Mouse (Mus musculus) limb, embryonic 14.5 days (tissue): ENCODE results near the gene Lonrf2. TPM values are rescaled to one million over a fixed set of nuclear protein-coding genes. Genes with fewer than 3 reads are reported as not detected.

Source experiments
- ATAC-seq: fragments of 200-750 bp; cut with Nextera tagmentation; 2 replicates; pipeline ENCODE4 v1.8.0; 2017; ENCODE audit warnings: low read depth, moderate number of reproducible peaks, moderate TSS enrichment; ENCODE audit not compliant: low FRiP score
- DNase-seq: peaks from one replicate; pipeline ENCODE4 v3.0.0-alpha.2; 2015; ENCODE audit warnings: low spot score
- H3K27ac ChIP-seq: fragments of 300-500 bp; sonication (generic); replicated peaks from 2 replicates; pipeline ENCODE4 v1.5.1; 2014; ENCODE audit warnings: low read depth, mild to moderate bottlenecking, low read length, moderate library complexity, mixed read lengths
- H3K27me3 ChIP-seq: fragments of 300-500 bp; sonication (generic); 2 replicates; pipeline ENCODE4 v1.6.1; 2014; ENCODE audit warnings: low read length, mixed read lengths; ENCODE audit not compliant: control insufficient read depth, insufficient read depth
- H3K36me3 ChIP-seq: fragments of 300-500 bp; sonication (generic); 2 replicates; pipeline ENCODE4 v1.6.1; 2014; ENCODE audit warnings: mild to moderate bottlenecking, low read length, moderate library complexity, mixed read lengths; ENCODE audit not compliant: control insufficient read depth, insufficient read depth
- H3K4me1 ChIP-seq: fragments of 300-500 bp; sonication (generic); 2 replicates; pipeline ENCODE4 v1.6.1; 2014; ENCODE audit warnings: antibody characterized with exemption, low read length, mixed read lengths; ENCODE audit not compliant: control insufficient read depth, insufficient read depth
- H3K4me2 ChIP-seq: fragments of 300-500 bp; sonication (generic); replicated peaks from 2 replicates; pipeline ENCODE4 v1.6.1; 2014; ENCODE audit warnings: low read depth, mild to moderate bottlenecking, low read length, moderate library complexity; ENCODE audit not compliant: severe bottlenecking
- H3K4me3 ChIP-seq: fragments of 300-500 bp; sonication (generic); replicated peaks from 2 replicates; pipeline ENCODE4 v1.5.1; 2014; ENCODE audit warnings: low read length
- H3K9ac ChIP-seq: fragments of 300-500 bp; sonication (generic); 2 replicates; pipeline ENCODE4 v1.6.1; 2014; ENCODE audit warnings: mild to moderate bottlenecking, low read depth, low read length, moderate library complexity; ENCODE audit not compliant: severe bottlenecking
- H3K9me3 ChIP-seq: fragments of 300-500 bp; sonication (generic); 2 replicates; pipeline ENCODE4 v1.6.1; 2016; ENCODE audit warnings: low read length; ENCODE audit not compliant: control insufficient read depth
- POLR2A ChIP-seq: fragments of 200-500 bp; IDR thresholded peaks from 2 replicates; pipeline ENCODE4 v1.8.0; 2012; ENCODE audit warnings: inconsistent platforms, mild to moderate bottlenecking, moderate library complexity, borderline replicate concordance; ENCODE audit not compliant: insufficient read depth, insufficient read length; ENCODE audit errors: extremely low read depth
- WGBS: fragments of 180-500 bp; shearing (Covaris S2); extraction: QIAGEN DNeasy Blood & Tissue Kit; methylation state at CpG from one replicate; pipeline ENCODE4 v1.1.7; 2014; 5-methylcytosine and 5-hydroxymethylcytosine counted together
- polyA plus RNA-seq, 2 experiments: library from polyadenylated mRNA; depleted of rRNA in 1 of 2; stranded (reverse) in 1 of 2; unstranded in 1 of 2; fragments of >200 nt; fragmentation: Nextera tagmentation in 1 of 2; extraction: Ambion mirVana in 1 of 2; gene quantifications; 2 replicates each; pipeline versions ENCODE4 v1.2.1 to v1.2.3; 2012 to 2014

Lonrf2 gene
- polyA plus RNA-seq, 2 experiments: 2.7 to 6.7 TPM

- Histone ChIP-seq H3K4me1 (no peaks in the 10 kb centered on the region), H3K36me3 (0 out of 2 replicates have a peak, but pooled peaks cover 6% of the 10 kb centered on the region), H3K4me2 (no peak overlapping the region), H3K9me3 (no peaks in the 10 kb centered on the region), H3K27me3 (no peaks in the 10 kb centered on the region), H3K4me3 (no peak overlapping the region), H3K27ac (no peak overlapping the region), H3K9ac (no peak overlapping the region)
- ATAC-seq (no peak), DNase-seq (no peak)
- no peak for TF ChIP-seq POLR2A
- 61% methylated on average over 5 of the region's 5 CpGs for WGBS
Observed at GRCm38 (mm10) chr1:38876671-38877382, 40.3 kb upstream of the Lonrf2 start.

- ATAC-seq (no peak), DNase-seq (no peak)
- H3K36me3 ChIP-seq: peaks cover 11% of the 10 kb centered on the region; the same call in 1 of the 2 replicates
- no peak overlapping the region for H3K4me3 ChIP-seq
- no peaks in the 10 kb centered on the region for H3K9me3 ChIP-seq
- H3K27me3 ChIP-seq: no peaks in the 10 kb centered on the region
- H3K9ac ChIP-seq: no peak overlapping the region
- H3K4me1 ChIP-seq: no peaks in the 10 kb centered on the region
- TF ChIP-seq POLR2A: no peak
- H3K4me2 ChIP-seq: no peak overlapping the region
- no peak overlapping the region for H3K27ac ChIP-seq
- 85% methylated on average over 5 of the region's 5 CpGs for WGBS
Observed at GRCm38 (mm10) chr1:38873911-38874310, 37.4 kb upstream of the Lonrf2 start.

GRCm38 (mm10) chr1:38871834-38872233, 35.3 kb upstream of the Lonrf2 start:
- H3K27me3 ChIP-seq: no peaks in the 10 kb centered on the region
- H3K4me2 ChIP-seq: no peak overlapping the region
- no peak for TF ChIP-seq POLR2A
- H3K9me3 ChIP-seq: no peaks in the 10 kb centered on the region
- H3K9ac ChIP-seq: no peak overlapping the region
- DNase-seq: no peak
- H3K27ac ChIP-seq: no peak overlapping the region
- H3K4me3 ChIP-seq: no peak overlapping the region
- peaks cover 11% of the 10 kb centered on the region; the same call in 1 of the 2 replicates for H3K36me3 ChIP-seq
- no peak for ATAC-seq
- H3K4me1 ChIP-seq: no peaks in the 10 kb centered on the region
- WGBS: 76% methylated on average over 6 of the region's 6 CpGs

GRCm38 (mm10) chr1:38869398-38870195, 33.1 kb upstream of the Lonrf2 start:
- Histone ChIP-seq H3K4me1 (0 out of 2 replicates have a peak, but pooled peaks cover 3% of the 10 kb centered on the region), H3K9ac (no peak overlapping the region), H3K9me3 (no peaks in the 10 kb centered on the region), H3K27me3 (no peaks in the 10 kb centered on the region), H3K4me3 (no peak overlapping the region), H3K4me2 (no peak overlapping the region), H3K36me3 (peaks cover 17% of the 10 kb centered on the region; the same call in 1 of the 2 replicates), H3K27ac (no peak overlapping the region)
- WGBS: 50% methylated on average over 13 of the region's 13 CpGs
- TF ChIP-seq POLR2A: no peak
- ATAC-seq (no peak), DNase-seq (no peak)

GRCm38 (mm10) chr1:38866242-38866641, 29.7 kb upstream of the Lonrf2 start:
- no peak for ATAC-seq
- peak; percentile 63 for DNase-seq
- Histone ChIP-seq H3K36me3 (peaks cover 9% of the 10 kb centered on the region; the same call in 1 of the 2 replicates), H3K4me1 (0 out of 2 replicates have a peak, but pooled peaks cover 3% of the 10 kb centered on the region), H3K27me3 (no peaks in the 10 kb centered on the region), H3K27ac (no peak overlapping the region), H3K9ac (no peak overlapping the region), H3K9me3 (no peaks in the 10 kb centered on the region), H3K4me3 (no peak overlapping the region), H3K4me2 (no peak overlapping the region)
- WGBS: 30% methylated on average over 5 of the region's 5 CpGs
- no peak for TF ChIP-seq POLR2A
